Mouse (Mus musculus): ENCODE measurements around the gene Msl1. TPM values are rescaled to one million over a fixed set of nuclear protein-coding genes. Genes with fewer than 3 reads are reported as not detected.
A peak's percentile ranks its signal among the peaks of the same experiment; 100 is the strongest.

Msl1 gene
- total RNA-seq, 2 experiments from 2014 or later: 182 to 185 TPM

DNA sequence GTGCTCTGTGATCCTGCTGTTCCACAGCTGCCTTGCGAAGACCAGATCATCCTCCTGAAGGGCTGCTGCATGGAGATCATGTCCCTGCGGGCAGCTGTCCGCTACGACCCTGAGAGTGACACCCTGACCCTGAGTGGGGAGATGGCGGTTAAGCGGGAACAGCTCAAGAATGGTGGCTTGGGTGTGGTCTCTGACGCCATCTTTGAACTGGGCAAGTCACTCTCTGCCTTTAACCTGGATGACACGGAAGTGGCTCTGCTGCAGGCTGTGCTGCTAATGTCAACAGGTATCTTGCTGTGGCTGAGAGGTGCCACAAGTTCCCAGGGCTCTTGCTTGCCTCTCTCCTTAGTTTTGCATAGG is 31.8 kb upstream of the Msl1 start:
- DNase-seq (ENCODE audit: low spot score in 2 of 2): no peak

- DNase-seq (ENCODE audit: low spot score in 2 of 2): no peak
Observed at GRCm38 (mm10) chr11:98764091-98764490, 31.2 kb upstream of the Msl1 start.

DNA sequence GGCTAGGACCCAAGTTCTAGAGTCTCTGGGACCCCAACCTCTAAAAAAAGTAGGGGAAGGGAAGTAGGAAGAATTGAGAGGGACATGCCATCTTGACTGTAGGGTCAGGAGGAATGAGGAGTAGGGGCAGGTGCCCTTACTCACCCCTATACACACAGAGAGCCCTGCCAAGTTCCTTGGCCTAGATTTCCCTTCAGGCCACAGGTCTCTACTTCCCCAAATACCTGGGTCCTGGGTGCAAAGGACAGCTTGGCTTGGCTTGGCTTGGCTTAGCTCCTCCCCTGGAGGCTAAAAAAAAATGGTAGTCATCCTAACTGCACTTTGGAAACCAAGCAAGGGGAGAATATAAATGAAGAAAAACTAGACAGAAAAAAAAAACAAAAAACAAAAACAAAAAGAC is 30.6 kb upstream of the Msl1 start:
- DNase-seq (ENCODE audit: low spot score in 2 of 2): no peak

GRCm38 (mm10) chr11:98765421-98766309 is 29.7 kb upstream of the Msl1 start:
- DNase-seq (ENCODE audit: low spot score in 2 of 2): no peak

DNA sequence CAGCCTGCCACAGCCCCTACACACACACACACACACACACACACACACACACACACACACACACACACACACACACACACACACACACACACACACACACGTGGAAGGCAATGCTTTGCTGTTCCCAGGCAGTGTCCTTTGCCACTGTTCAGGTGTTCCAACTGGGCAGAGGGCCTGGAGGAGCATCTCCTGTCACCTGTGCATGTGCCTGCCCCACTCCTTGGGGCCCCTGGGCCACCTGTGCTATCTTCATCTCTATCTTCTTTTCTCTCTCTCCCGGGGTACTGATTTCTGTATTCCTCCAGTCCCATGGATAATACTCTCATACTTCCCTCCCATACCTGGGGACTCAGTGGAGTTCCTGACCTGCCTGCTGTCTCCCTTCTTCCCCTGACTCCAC is 29.0 kb upstream of the Msl1 start:
- no peak for DNase-seq (ENCODE audit: low spot score in 2 of 2)

- no peak for DNase-seq (ENCODE audit: low spot score in 2 of 2)
Observed at GRCm38 (mm10) chr11:98766816-98767215, 28.5 kb upstream of the Msl1 start.

- no peak for DNase-seq (ENCODE audit: low spot score in 2 of 2)
Observed at GRCm38 (mm10) chr11:98767276-98767675, 28.0 kb upstream of the Msl1 start.

DNA sequence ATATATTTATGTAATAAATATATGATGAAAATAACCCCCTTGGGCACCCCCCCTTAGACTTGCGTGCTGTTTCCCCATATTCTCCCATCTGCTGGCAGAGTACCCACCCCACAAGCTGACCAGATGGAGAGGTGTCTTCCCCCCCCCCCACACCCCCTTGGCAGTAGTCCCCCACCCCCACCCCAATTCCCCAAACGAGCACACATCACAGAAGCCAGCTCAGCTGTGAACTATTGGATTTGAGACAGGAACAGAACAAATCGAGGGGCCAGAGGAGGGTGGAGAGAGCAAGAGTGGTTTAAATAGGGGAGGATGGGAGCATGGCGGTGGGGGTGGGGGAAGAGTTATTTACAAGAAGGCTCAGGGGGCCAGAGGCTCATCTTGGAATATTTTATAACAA is 27.6 kb upstream of the Msl1 start:
- DNase-seq (ENCODE audit: low spot score in 2 of 2): no peak

DNA sequence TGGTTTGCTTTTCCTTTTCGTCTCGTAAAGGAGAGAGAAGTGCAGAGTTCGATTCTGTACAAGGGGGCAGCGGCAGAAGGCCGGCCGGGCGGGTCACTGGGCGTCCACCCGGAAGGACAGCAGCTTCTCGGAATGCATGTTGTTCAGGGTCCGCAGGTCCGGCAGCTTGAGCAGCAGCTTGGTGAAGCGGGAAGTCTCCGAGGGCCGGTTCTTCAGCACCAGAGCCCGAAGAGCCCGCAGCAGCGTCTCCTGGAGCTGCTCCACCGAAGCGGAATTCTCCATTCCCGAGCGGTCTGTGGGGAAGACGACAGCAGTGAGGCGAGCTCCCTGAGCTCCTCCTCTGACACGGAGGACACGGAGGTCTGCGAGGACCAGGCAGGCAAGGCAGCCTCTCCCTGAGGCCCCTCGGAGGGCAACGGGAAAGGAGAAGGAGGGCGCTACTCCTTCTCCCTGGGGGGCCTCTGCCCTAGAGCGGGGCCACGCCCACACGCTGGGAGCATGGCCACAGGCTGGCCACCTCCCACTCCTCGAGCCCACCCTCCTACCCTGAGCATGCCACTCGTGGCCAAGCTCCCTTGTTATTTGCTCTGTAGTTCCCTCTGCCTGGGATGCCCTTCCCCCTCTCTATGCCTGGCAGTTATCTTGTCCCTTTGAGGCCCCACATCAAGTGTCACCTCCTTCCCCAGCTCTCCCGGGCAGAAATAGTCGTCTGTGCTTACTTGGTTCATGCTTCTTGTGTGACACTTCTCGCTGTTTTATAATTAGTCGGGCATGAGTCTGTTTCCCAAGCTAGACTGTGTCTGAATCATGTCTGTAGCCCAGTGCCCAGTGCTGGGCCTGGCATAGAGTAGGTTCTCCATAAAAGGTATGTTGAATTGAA is 26.9 kb upstream of the Msl1 start:
- no peak for DNase-seq (ENCODE audit: low spot score in 2 of 2)

DNA sequence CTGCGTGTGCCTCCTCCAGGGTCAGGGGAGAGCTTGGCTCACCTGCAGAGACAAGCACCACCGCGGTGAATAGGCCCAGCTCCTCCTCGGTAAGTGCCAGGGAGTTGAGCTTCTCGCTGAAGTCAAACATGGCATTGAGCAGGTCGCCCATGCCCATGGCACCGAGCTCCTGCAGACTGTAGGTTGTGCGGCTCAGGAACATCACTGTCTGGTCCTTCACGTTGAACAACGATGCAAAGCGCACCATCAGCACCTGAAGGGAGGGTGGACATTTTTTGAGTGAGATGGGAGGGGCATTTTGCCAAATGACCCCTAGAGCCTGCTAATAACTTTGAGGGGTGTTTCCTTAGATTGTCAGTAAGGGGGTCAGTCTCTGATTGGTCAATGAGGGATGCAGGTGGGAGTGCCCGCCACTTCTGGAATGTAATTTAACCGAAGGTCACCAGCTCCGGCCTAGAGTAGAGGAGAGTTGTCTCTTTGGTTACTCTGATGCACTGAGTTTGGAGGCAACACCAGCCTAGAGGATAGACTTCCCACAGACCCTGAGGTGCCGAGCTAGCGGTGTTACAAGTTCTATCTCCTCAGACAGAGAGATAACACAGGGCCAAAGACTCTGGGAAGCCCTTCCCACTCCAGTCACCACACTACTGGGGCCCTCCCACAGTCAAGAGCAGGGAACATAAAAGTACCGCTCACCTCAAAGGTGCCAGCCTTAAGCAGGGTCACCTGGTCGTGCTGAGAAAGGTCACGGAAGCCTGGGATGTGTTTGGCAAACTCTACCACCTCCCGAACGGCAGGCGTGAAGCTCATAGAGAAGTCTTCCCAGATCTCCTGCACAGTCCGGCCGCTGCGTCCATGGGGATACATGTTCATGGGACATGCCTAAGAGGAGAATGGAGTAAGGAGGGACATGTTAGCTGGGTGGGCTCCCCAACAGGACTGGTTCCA is 26.0 kb upstream of the Msl1 start:
- no peak for DNase-seq (ENCODE audit: low spot score in 2 of 2)

DNA sequence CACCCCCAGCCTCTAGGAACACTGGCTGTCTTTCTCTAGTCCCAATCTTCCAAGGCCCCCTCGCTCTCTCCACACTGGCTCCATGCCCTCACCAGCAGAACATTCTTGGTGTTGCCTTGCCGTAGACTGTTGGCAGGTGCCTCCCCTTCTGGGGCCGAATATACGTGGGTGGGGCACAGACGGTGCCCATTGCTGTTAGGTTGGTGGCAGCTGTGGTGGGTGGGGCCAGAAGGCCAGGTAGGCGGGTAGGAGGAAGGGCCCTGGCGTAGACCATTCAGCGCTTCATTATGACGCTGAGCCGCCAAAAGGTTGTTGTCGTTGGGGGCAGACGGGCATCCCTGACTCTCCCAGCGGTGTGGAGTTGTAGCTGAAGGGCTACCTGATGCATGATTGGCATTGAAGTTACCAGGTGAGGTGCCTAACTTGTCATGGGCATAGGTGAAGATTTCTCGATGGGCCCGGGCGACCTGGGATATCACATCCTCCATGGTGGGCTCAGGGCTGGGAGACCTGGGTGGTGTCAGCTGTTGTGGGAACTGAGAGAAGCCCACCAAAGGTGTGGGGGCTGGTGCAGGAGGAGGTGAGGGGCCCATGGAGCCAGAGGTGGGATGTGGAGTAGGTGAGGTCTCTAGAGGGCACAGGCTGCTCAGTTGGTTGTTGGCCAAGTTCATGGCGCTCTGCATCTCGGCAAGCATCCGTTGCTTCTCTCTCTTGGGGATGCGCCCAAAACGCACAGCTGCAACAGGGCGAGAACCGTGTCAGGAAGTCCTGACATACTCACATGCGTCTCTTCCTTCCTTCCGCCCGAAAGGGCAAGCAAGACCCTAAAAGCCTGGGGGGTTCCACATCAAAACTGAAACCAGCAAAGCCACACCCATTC is 25.0 kb upstream of the Msl1 start:
- peak; percentile 74 to 84 for DNase-seq (ENCODE audit: low spot score in 2 of 2)

GRCm38 (mm10) chr11:98771131-98771530 is 24.2 kb upstream of the Msl1 start:
- no peak for DNase-seq (ENCODE audit: low spot score in 2 of 2)

- no peak for DNase-seq (ENCODE audit: low spot score in 2 of 2)
Observed at GRCm38 (mm10) chr11:98771844-98772525, 23.3 kb upstream of the Msl1 start.

GRCm38 (mm10) chr11:98772667-98773171 is 22.6 kb upstream of the Msl1 start:
- DNase-seq (ENCODE audit: low spot score in 2 of 2): no peak

- DNase-seq (ENCODE audit: low spot score in 2 of 2): peak; percentile 99
Observed at GRCm38 (mm10) chr11:98773635-98774295, 21.6 kb upstream of the Msl1 start.

- DNase-seq (ENCODE audit: low spot score in 2 of 2): no peak
Observed at GRCm38 (mm10) chr11:98774582-98775347, 20.6 kb upstream of the Msl1 start, which contains the start of gene Nr1d1. Gene Nr1d1, minus strand, starts transcription at chr11:98775333.

- peak; percentile 100 for DNase-seq (ENCODE audit: low spot score in 2 of 2)
Observed at GRCm38 (mm10) chr11:98775348-98776051, 19.8 kb upstream of the Msl1 start.

All from left cerebral cortex, adult 18-20 months (tissue).